Mouse (Mus musculus) small intestine, adult 2 months (tissue): ENCODE results near the gene Knstrn.

ENCODE experiments used
- CTCF ChIP-seq: fragments of 200-500 bp; IDR thresholded peaks from 2 replicates; pipeline ENCODE4 v1.5.1; 2012; ENCODE audit warnings: low read depth, mild to moderate bottlenecking, control low read depth, inconsistent platforms, low read length, moderate library complexity, mixed read lengths; ENCODE audit not compliant: insufficient replicate concordance, insufficient read length; ENCODE audit errors: extremely low read depth
- POLR2A ChIP-seq: fragments of 200-500 bp; IDR thresholded peaks from 2 replicates; pipeline ENCODE4 v1.6.1; 2012; ENCODE audit warnings: low read depth, mild to moderate bottlenecking, control low read depth, inconsistent platforms, low read length, moderate library complexity

DNA sequence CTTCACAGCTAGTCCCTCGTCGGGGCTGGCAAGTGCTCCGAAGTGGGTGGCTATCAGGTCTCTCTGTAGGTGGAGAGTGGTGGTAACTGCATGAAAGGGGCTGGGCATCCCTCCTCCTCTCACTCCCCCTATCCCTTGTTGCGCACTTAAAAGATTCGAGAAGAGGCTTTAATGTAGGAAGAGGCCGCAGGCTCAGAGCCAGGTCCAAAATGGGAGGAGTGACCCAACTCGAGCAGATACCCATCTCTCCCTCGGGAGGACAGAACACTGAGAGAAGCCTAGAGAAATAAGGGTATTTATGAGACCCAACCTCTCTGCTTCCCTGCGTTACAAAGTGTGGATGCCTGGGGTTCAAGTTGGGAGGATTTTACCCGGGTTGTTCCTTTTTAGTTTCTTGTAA, 34.7 kb upstream of the Knstrn start:
- no peak for TF ChIP-seq CTCF
- TF ChIP-seq POLR2A: no peak
